Mouse (Mus musculus): ENCODE data around the gene Itga11. TPM values are rescaled to one million over a fixed set of nuclear protein-coding genes. Genes with fewer than 3 reads are reported as not detected.

The Itga11 gene
- polyA plus RNA-seq, 1 experiment from 2014 or later: 2.8 TPM

GRCm38 (mm10) chr9:62709983-62710382 is 32.4 kb downstream of the Itga11 start:
- H3K27me3 ChIP-seq (replicated peaks; ENCODE audit: control insufficient read depth, insufficient read depth, low read length): no peaks in the 10 kb centered on the region

GRCm38 (mm10) chr9:62712374-62712773 is 34.7 kb downstream of the Itga11 start:
- H3K27ac ChIP-seq (ENCODE audit: low read length): no peak overlapping the region
- no peak overlapping the region for H3K9ac ChIP-seq (ENCODE audit: low read depth, low read length)
- ATAC-seq: no peak
- peaks cover 7% of the 10 kb centered on the region for H3K4me1 ChIP-seq (ENCODE audit: control insufficient read depth, insufficient read depth, low read length)
- no peak overlapping the region for H3K4me2 ChIP-seq (ENCODE audit: low read depth, low read length)
- H3K9me3 ChIP-seq (ENCODE audit: control insufficient read depth, low read length): no peaks in the 10 kb centered on the region
- 68% methylated on average over 6 of the region's 6 CpGs for WGBS
- H3K27me3 ChIP-seq (replicated peaks; ENCODE audit: control insufficient read depth, insufficient read depth, low read length): no peaks in the 10 kb centered on the region
- no peak overlapping the region for H3K4me3 ChIP-seq (ENCODE audit: low read length)
- H3K36me3 ChIP-seq (ENCODE audit: control insufficient read depth, insufficient read depth, low read length): no peaks in the 10 kb centered on the region

More at GRCm38 (mm10) chr9:62709983-62710382, 32.4 kb downstream of the Itga11 start:
- no peak overlapping the region for H3K4me2 ChIP-seq (ENCODE audit: low read depth, low read length)
- H3K36me3 ChIP-seq (ENCODE audit: control insufficient read depth, insufficient read depth, low read length): no peaks in the 10 kb centered on the region
- 84% methylated on average over 5 of the region's 5 CpGs for WGBS
- H3K9ac ChIP-seq (ENCODE audit: low read depth, low read length): no peak overlapping the region
- peaks cover 7% of the 10 kb centered on the region for H3K4me1 ChIP-seq (ENCODE audit: control insufficient read depth, insufficient read depth, low read length)
- H3K27ac ChIP-seq (ENCODE audit: low read length): no peak overlapping the region
- ATAC-seq: no peak
- H3K9me3 ChIP-seq (ENCODE audit: control insufficient read depth, low read length): no peaks in the 10 kb centered on the region
- no peak overlapping the region for H3K4me3 ChIP-seq (ENCODE audit: low read length)

GRCm38 (mm10) chr9:62713040-62713439 is 35.4 kb downstream of the Itga11 start:
- no peak for ATAC-seq
- WGBS: 72% methylated on average over 8 of the region's 8 CpGs

GRCm38 (mm10) chr9:62714336-62714735 is 36.7 kb downstream of the Itga11 start:
- H3K9ac ChIP-seq (ENCODE audit: low read depth, low read length): no peak overlapping the region
- no peak overlapping the region for H3K27ac ChIP-seq (ENCODE audit: low read length)
- H3K27me3 ChIP-seq (replicated peaks; ENCODE audit: control insufficient read depth, insufficient read depth, low read length): no peaks in the 10 kb centered on the region
- H3K9me3 ChIP-seq (ENCODE audit: control insufficient read depth, low read length): no peaks in the 10 kb centered on the region
- 57% methylated on average over 3 of the region's 3 CpGs for WGBS
- no peak for ATAC-seq
- no peaks in the 10 kb centered on the region for H3K36me3 ChIP-seq (ENCODE audit: control insufficient read depth, insufficient read depth, low read length)
- no peak overlapping the region for H3K4me2 ChIP-seq (ENCODE audit: low read depth, low read length)
- H3K4me3 ChIP-seq (ENCODE audit: low read length): no peak overlapping the region
- H3K4me1 ChIP-seq (ENCODE audit: control insufficient read depth, insufficient read depth, low read length): no peaks in the 10 kb centered on the region

More at GRCm38 (mm10) chr9:62713040-62713439, 35.4 kb downstream of the Itga11 start:
- no peaks in the 10 kb centered on the region for H3K27me3 ChIP-seq (replicated peaks; ENCODE audit: control insufficient read depth, insufficient read depth, low read length)
- H3K36me3 ChIP-seq (ENCODE audit: control insufficient read depth, insufficient read depth, low read length): no peaks in the 10 kb centered on the region
- no peak overlapping the region for H3K27ac ChIP-seq (ENCODE audit: low read length)
- no peak overlapping the region for H3K4me3 ChIP-seq (ENCODE audit: low read length)
- no peak overlapping the region for H3K4me2 ChIP-seq (ENCODE audit: low read depth, low read length)
- no peak overlapping the region for H3K9ac ChIP-seq (ENCODE audit: low read depth, low read length)
- no peaks in the 10 kb centered on the region for H3K9me3 ChIP-seq (ENCODE audit: control insufficient read depth, low read length)
- peaks cover 3% of the 10 kb centered on the region for H3K4me1 ChIP-seq (ENCODE audit: control insufficient read depth, insufficient read depth, low read length)

GRCm38 (mm10) chr9:62717982-62718381 is 40.4 kb downstream of the Itga11 start:
- Histone ChIP-seq H3K9ac (ENCODE audit: low read depth, low read length) (no peak overlapping the region), H3K27me3 (replicated peaks; ENCODE audit: control insufficient read depth, insufficient read depth, low read length) (no peaks in the 10 kb centered on the region), H3K36me3 (ENCODE audit: control insufficient read depth, insufficient read depth, low read length) (no peaks in the 10 kb centered on the region), H3K4me1 (ENCODE audit: control insufficient read depth, insufficient read depth, low read length) (no peaks in the 10 kb centered on the region), H3K27ac (ENCODE audit: low read length) (no peak overlapping the region), H3K4me2 (ENCODE audit: low read depth, low read length) (no peak overlapping the region), H3K4me3 (ENCODE audit: low read length) (no peak overlapping the region), H3K9me3 (ENCODE audit: control insufficient read depth, low read length) (no peaks in the 10 kb centered on the region)
- 48% methylated on average over 8 of the region's 8 CpGs for WGBS
- ATAC-seq: no peak

GRCm38 (mm10) chr9:62721791-62722190 is 44.2 kb downstream of the Itga11 start:
- no peak for ATAC-seq
- Histone ChIP-seq H3K4me1 (ENCODE audit: control insufficient read depth, insufficient read depth, low read length) (no peaks in the 10 kb centered on the region), H3K27me3 (replicated peaks; ENCODE audit: control insufficient read depth, insufficient read depth, low read length) (no peaks in the 10 kb centered on the region), H3K9ac (ENCODE audit: low read depth, low read length) (no peak overlapping the region), H3K9me3 (ENCODE audit: control insufficient read depth, low read length) (no peaks in the 10 kb centered on the region), H3K36me3 (ENCODE audit: control insufficient read depth, insufficient read depth, low read length) (no peaks in the 10 kb centered on the region), H3K4me3 (ENCODE audit: low read length) (no peak overlapping the region), H3K4me2 (ENCODE audit: low read depth, low read length) (no peak overlapping the region), H3K27ac (ENCODE audit: low read length) (no peak overlapping the region)
- WGBS: 94% methylated on average over 2 of the region's 2 CpGs

- no peak for ATAC-seq
- Histone ChIP-seq H3K27me3 (replicated peaks; ENCODE audit: control insufficient read depth, insufficient read depth, low read length) (no peaks in the 10 kb centered on the region), H3K27ac (ENCODE audit: low read length) (no peak overlapping the region), H3K9me3 (ENCODE audit: control insufficient read depth, low read length) (no peaks in the 10 kb centered on the region), H3K4me3 (ENCODE audit: low read length) (no peak overlapping the region), H3K4me1 (ENCODE audit: control insufficient read depth, insufficient read depth, low read length) (no peaks in the 10 kb centered on the region), H3K36me3 (ENCODE audit: control insufficient read depth, insufficient read depth, low read length) (no peaks in the 10 kb centered on the region), H3K4me2 (ENCODE audit: low read depth, low read length) (no peak overlapping the region), H3K9ac (ENCODE audit: low read depth, low read length) (no peak overlapping the region)
- WGBS: 54% methylated on average over 6 of the region's 6 CpGs
Observed at GRCm38 (mm10) chr9:62722716-62723115, 45.1 kb downstream of the Itga11 start.

GRCm38 (mm10) chr9:62724175-62724574 is 46.5 kb downstream of the Itga11 start:
- ATAC-seq: no peak
- no peak overlapping the region for H3K4me2 ChIP-seq (ENCODE audit: low read depth, low read length)
- H3K27me3 ChIP-seq (replicated peaks; ENCODE audit: control insufficient read depth, insufficient read depth, low read length): no peaks in the 10 kb centered on the region
- no peaks in the 10 kb centered on the region for H3K9me3 ChIP-seq (ENCODE audit: control insufficient read depth, low read length)
- H3K9ac ChIP-seq (ENCODE audit: low read depth, low read length): no peak overlapping the region
- no peaks in the 10 kb centered on the region for H3K4me1 ChIP-seq (ENCODE audit: control insufficient read depth, insufficient read depth, low read length)
- no peak overlapping the region for H3K4me3 ChIP-seq (ENCODE audit: low read length)
- H3K36me3 ChIP-seq (ENCODE audit: control insufficient read depth, insufficient read depth, low read length): no peaks in the 10 kb centered on the region
- 89% methylated on average over 9 of the region's 9 CpGs for WGBS
- no peak overlapping the region for H3K27ac ChIP-seq (ENCODE audit: low read length)

GRCm38 (mm10) chr9:62725247-62725646 is 47.6 kb downstream of the Itga11 start:
- Histone ChIP-seq H3K27ac (ENCODE audit: low read length) (no peak overlapping the region), H3K9me3 (ENCODE audit: control insufficient read depth, low read length) (no peaks in the 10 kb centered on the region), H3K4me2 (ENCODE audit: low read depth, low read length) (no peak overlapping the region), H3K4me3 (ENCODE audit: low read length) (no peak overlapping the region), H3K9ac (ENCODE audit: low read depth, low read length) (no peak overlapping the region), H3K27me3 (replicated peaks; ENCODE audit: control insufficient read depth, insufficient read depth, low read length) (no peaks in the 10 kb centered on the region), H3K36me3 (ENCODE audit: control insufficient read depth, insufficient read depth, low read length) (no peaks in the 10 kb centered on the region), H3K4me1 (ENCODE audit: control insufficient read depth, insufficient read depth, low read length) (no peaks in the 10 kb centered on the region)
- WGBS: 33% methylated on average over 5 of the region's 5 CpGs
- ATAC-seq: no peak

DNA sequence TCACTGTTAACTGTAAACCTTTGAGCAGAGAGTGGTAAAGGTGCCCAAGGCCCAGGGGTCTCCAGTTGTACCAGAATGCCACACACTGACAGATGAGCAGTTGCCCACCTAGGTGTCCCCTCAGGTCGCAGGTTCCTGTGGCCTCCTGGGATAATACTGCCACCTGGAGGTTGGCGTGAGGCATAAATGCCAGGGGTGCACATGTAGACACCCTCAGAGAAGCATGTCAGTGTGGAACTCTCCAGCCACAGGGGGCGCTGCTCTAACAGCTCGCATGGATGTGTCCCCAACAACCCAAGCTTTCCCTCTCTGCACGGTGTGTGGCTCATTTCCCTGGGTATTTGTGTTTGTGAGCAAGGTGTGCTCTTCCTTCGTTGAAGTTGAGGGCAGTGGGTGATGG is 48.8 kb downstream of the Itga11 start:
- H3K4me1 ChIP-seq (ENCODE audit: control insufficient read depth, insufficient read depth, low read length): no peaks in the 10 kb centered on the region
- no peak overlapping the region for H3K4me2 ChIP-seq (ENCODE audit: low read depth, low read length)
- H3K9me3 ChIP-seq (ENCODE audit: control insufficient read depth, low read length): no peaks in the 10 kb centered on the region
- no peak overlapping the region for H3K27ac ChIP-seq (ENCODE audit: low read length)
- no peaks in the 10 kb centered on the region for H3K27me3 ChIP-seq (replicated peaks; ENCODE audit: control insufficient read depth, insufficient read depth, low read length)
- no peak overlapping the region for H3K4me3 ChIP-seq (ENCODE audit: low read length)
- no peak for ATAC-seq
- H3K36me3 ChIP-seq (ENCODE audit: control insufficient read depth, insufficient read depth, low read length): no peaks in the 10 kb centered on the region
- no peak overlapping the region for H3K9ac ChIP-seq (ENCODE audit: low read depth, low read length)
- WGBS: 64% methylated on average over 6 of the region's 6 CpGs
